Mouse (Mus musculus): ENCODE measurements around the gene Gm13178. TPM values are rescaled to one million over a fixed set of nuclear protein-coding genes. Genes with fewer than 3 reads are reported as not detected.
A peak's percentile ranks its signal among the peaks of the same experiment; 100 is the strongest.

The Gm13178 gene
- polyA plus RNA-seq (2012; rRNA removed), result not detected in 2 replicates

- 73% methylated on average over 1 of the region's 1 CpGs for WGBS
- TF ChIP-seq CTCF (IDR thresholded peaks at IDR 0.05; ENCODE audit: insufficient read depth, low read length), result no peak
- TF ChIP-seq POLR2A (IDR thresholded peaks at IDR 0.05; ENCODE audit: borderline replicate concordance, extremely low read depth, low read depth, low read length), result no peak
Measured at GRCm38 (mm10) chr4:144721304-144721703, at the start of gene Gm13178. Gene Gm13178, minus strand, starts transcription at chr4:144721404.

DNA sequence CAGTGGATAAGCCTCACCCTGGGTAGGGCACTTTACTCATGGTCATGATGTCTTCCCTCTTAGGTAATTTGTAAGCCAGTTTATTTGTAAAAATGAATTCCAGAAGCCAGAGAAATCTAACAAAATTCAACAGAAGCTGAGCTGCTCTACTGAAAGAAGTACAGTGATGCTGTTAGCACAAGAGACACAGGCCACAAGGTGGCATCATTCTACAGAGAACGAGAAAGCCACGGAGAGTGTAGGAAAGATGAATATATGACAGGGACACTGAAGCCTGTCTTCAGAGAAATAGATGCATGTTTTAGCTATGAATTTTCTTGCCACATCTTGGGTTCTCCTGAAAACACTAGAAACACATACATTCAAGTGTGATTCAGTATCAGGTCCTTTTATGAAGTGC, 44.5 kb upstream of the Gm13178 start:
- no peak for TF ChIP-seq CTCF (IDR thresholded peaks at IDR 0.05; ENCODE audit: insufficient read depth, low read length)
- no peak for TF ChIP-seq POLR2A (IDR thresholded peaks at IDR 0.05; ENCODE audit: borderline replicate concordance, extremely low read depth, low read depth, low read length)
- H3K4me3 ChIP-seq (replicated peaks; ENCODE audit: extremely low read depth, low read depth, low read length), result no peak overlapping the region
- DNase-seq, result peak; percentile 4
- H3K4me1 ChIP-seq (ENCODE audit: control insufficient read depth, insufficient read depth, low read length), result no peaks in the 10 kb centered on the region
- 24% methylated on average over 2 of the region's 2 CpGs for WGBS

More at GRCm38 (mm10) chr4:144721304-144721703, at the start of gene Gm13178:
- Histone ChIP-seq H3K4me3 (replicated peaks; ENCODE audit: extremely low read depth, low read depth, low read length) (no peak within 1 kb of the TSS), H3K4me1 (ENCODE audit: control insufficient read depth, insufficient read depth, low read length) (no peaks in the 10 kb centered on the region)
- no peak for DNase-seq

GRCm38 (mm10) chr4:144749139-144749538, 27.9 kb upstream of the Gm13178 start:
- TF ChIP-seq CTCF (IDR thresholded peaks at IDR 0.05; ENCODE audit: insufficient read depth, low read length), result no peak
- no peak for TF ChIP-seq POLR2A (IDR thresholded peaks at IDR 0.05; ENCODE audit: borderline replicate concordance, extremely low read depth, low read depth, low read length)

GRCm38 (mm10) chr4:144719691-144720090, 1.5 kb downstream of the Gm13178 start:
- Histone ChIP-seq H3K4me1 (ENCODE audit: control insufficient read depth, insufficient read depth, low read length) (no peaks in the 10 kb centered on the region), H3K4me3 (replicated peaks; ENCODE audit: extremely low read depth, low read depth, low read length) (no peak overlapping the region)
- 80% methylated on average over 1 of the region's 1 CpGs for WGBS
- TF ChIP-seq CTCF (IDR thresholded peaks at IDR 0.05; ENCODE audit: insufficient read depth, low read length), result no peak
- no peak for TF ChIP-seq POLR2A (IDR thresholded peaks at IDR 0.05; ENCODE audit: borderline replicate concordance, extremely low read depth, low read depth, low read length)
- DNase-seq, result no peak

More at GRCm38 (mm10) chr4:144749139-144749538, 27.9 kb upstream of the Gm13178 start:
- Histone ChIP-seq H3K4me1 (ENCODE audit: control insufficient read depth, insufficient read depth, low read length) (no peaks in the 10 kb centered on the region), H3K4me3 (replicated peaks; ENCODE audit: extremely low read depth, low read depth, low read length) (no peak overlapping the region)
- DNase-seq, result no peak
- WGBS, result 39% methylated on average over 1 of the region's 1 CpGs

- H3K4me1 ChIP-seq (ENCODE audit: control insufficient read depth, insufficient read depth, low read length), result no peaks in the 10 kb centered on the region
- H3K4me3 ChIP-seq (replicated peaks; ENCODE audit: extremely low read depth, low read depth, low read length), result no peak overlapping the region
- no peak for TF ChIP-seq POLR2A (IDR thresholded peaks at IDR 0.05; ENCODE audit: borderline replicate concordance, extremely low read depth, low read depth, low read length)
- no peak for TF ChIP-seq CTCF (IDR thresholded peaks at IDR 0.05; ENCODE audit: insufficient read depth, low read length)
- WGBS, result 78% methylated on average over 1 of the region's 1 CpGs
- DNase-seq, result no peak
Measured at GRCm38 (mm10) chr4:144718288-144718687, 2.9 kb downstream of the Gm13178 start.

- Histone ChIP-seq H3K4me1 (ENCODE audit: control insufficient read depth, insufficient read depth, low read length) (no peaks in the 10 kb centered on the region), H3K4me3 (replicated peaks; ENCODE audit: extremely low read depth, low read depth, low read length) (no peak within 1 kb of the TSS)
- no peak for DNase-seq
- WGBS, result 40% methylated on average over 2 of the region's 2 CpGs
- no peak for TF ChIP-seq CTCF (IDR thresholded peaks at IDR 0.05; ENCODE audit: insufficient read depth, low read length)
- TF ChIP-seq POLR2A (IDR thresholded peaks at IDR 0.05; ENCODE audit: borderline replicate concordance, extremely low read depth, low read depth, low read length), result no peak
Measured at GRCm38 (mm10) chr4:144686268-144686667, 34.9 kb downstream of the Gm13178 start, which contains the start of gene Gm436. Gene Gm436, minus strand, starts transcription at chr4:144686368.

Other genes starting within 250 kb of the Gm13178 start
- gene 9430007A20Rik, start 201.6 kb downstream of the Gm13178 start, polyA plus RNA-seq (2012; rRNA removed), result not detected in 2 replicates
- not detected in 2 replicates for gene Gm13124, start 156.3 kb downstream of the Gm13178 start, polyA plus RNA-seq (2012; rRNA removed)
- not detected in 2 replicates for gene Aadacl4, start 107.7 kb downstream of the Gm13178 start, polyA plus RNA-seq (2012; rRNA removed)
- not detected in 2 replicates for gene Gm436, start 35.0 kb downstream of the Gm13178 start, polyA plus RNA-seq (2012; rRNA removed)
- gene Gm438, start 65.2 kb upstream of the Gm13178 start, polyA plus RNA-seq (2012; rRNA removed), result not detected in 2 replicates
- 150 and 175 TPM in 2 replicates for gene Dhrs3, start 171.4 kb upstream of the Gm13178 start, polyA plus RNA-seq (2012; rRNA removed)